Mouse (Mus musculus) brown adipose tissue, adult 24 weeks (tissue): ENCODE measurements around the gene Polr3e. TPM values are rescaled to one million over a fixed set of nuclear protein-coding genes. Genes with fewer than 3 reads are reported as not detected.
A peak's percentile ranks its signal among the peaks of the same experiment; 100 is the strongest.
"Not testable (repeated sequence)": the region's sequence is repeated elsewhere in the genome, so short reads cannot be mapped to it uniquely, and the experiment has no call there.

Experiments used
- H3K27ac ChIP-seq: fragments of 200-500 bp; replicated peaks from 2 replicates; pipeline ENCODE4 v1.5.1; 2012; ENCODE audit warnings: low read depth, mild to moderate bottlenecking, low read length
- H3K4me1 ChIP-seq: fragments of 200-500 bp; 2 replicates; pipeline ENCODE4 v1.6.1; 2012; ENCODE audit warnings: low read length, mixed read lengths; ENCODE audit not compliant: control insufficient read depth, insufficient read depth, insufficient read length
- H3K4me3 ChIP-seq: fragments of 200-500 bp; 2 replicates; pipeline ENCODE4 v1.5.1; 2012; ENCODE audit warnings: low read depth, mild to moderate bottlenecking, low read length, moderate library complexity; ENCODE audit not compliant: insufficient read depth
- polyA plus RNA-seq: library from polyadenylated mRNA; stranded (reverse); fragments of >200 nt; gene quantifications from 2 replicates; pipeline ENCODE4 v1.2.4, GENCODE M21; 2012; ENCODE audit not compliant: missing spikeins, insufficient read depth, insufficient read length

Gene Polr3e
- polyA plus RNA-seq, 1 experiment = 7.9 TPM

DNA sequence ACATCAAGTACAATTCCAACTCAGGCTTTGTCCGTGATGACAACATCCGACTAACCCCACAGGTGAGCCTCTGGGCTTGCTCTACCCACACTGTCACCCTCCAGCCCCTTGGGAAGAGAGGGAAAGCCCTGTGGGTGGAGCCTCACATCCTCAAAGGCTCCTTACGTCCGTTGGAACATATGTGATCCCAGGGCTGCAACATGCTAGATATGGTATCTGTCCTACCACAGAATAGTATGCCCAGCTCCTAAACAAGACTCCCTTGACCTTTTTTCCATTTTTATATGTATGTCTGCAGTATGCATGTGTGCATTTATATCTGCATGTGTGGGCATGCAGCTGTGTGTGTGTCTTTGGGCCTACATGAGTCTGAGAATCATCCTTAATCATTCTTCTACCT, 32.8 kb upstream of the Polr3e start:
- Histone ChIP-seq H3K4me1 (peaks cover 6% of the 10 kb centered on the region), H3K4me3 (no peak overlapping the region), H3K27ac (no peak overlapping the region)

DNA sequence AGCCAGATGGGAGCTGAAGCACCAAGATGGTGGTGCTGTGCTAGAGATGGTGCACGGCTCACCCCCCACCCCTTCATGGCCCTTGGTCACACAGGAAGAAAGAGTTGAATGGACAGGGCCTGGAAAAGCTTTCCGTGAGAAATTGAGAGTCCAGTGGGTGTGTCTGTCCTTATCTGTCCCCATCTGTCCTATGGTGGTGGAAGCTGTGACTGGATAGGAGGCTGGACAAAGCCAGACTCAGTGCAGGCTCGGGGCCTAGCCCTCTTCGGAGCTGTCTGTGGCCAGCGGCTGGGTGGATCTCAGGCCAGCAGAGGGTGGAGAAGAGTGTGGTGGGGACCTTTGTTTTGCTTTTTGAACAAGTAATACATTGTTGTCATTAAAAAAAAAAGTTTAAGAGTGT, 24.4 kb upstream of the Polr3e start:
- Histone ChIP-seq H3K4me1 (peaks cover 3% of the 10 kb centered on the region; the same call in 1 of the 2 replicates), H3K27ac (no peak overlapping the region), H3K4me3 (no peak overlapping the region)

- H3K4me1 ChIP-seq = no peaks in the 10 kb centered on the region
- no peak overlapping the region for H3K4me3 ChIP-seq
- H3K27ac ChIP-seq = no peak overlapping the region
Measured at GRCm38 (mm10) chr7:120897054-120897453, 20.5 kb upstream of the Polr3e start.

GRCm38 (mm10) chr7:120897711-120898335, 19.7 kb upstream of the Polr3e start:
- no peak overlapping the region for H3K4me3 ChIP-seq
- H3K4me1 ChIP-seq = no peaks in the 10 kb centered on the region
- no peak overlapping the region for H3K27ac ChIP-seq

GRCm38 (mm10) chr7:120900191-120900590, 17.4 kb upstream of the Polr3e start:
- H3K27ac ChIP-seq = no peak overlapping the region

GRCm38 (mm10) chr7:120901701-120902100, 15.8 kb upstream of the Polr3e start:
- Histone ChIP-seq H3K4me3 (no peak overlapping the region), H3K27ac (no peak overlapping the region), H3K4me1 (no peaks in the 10 kb centered on the region)

More at GRCm38 (mm10) chr7:120900191-120900590, 17.4 kb upstream of the Polr3e start:
- H3K4me3 ChIP-seq = no peak overlapping the region
- H3K4me1 ChIP-seq = no peaks in the 10 kb centered on the region

DNA sequence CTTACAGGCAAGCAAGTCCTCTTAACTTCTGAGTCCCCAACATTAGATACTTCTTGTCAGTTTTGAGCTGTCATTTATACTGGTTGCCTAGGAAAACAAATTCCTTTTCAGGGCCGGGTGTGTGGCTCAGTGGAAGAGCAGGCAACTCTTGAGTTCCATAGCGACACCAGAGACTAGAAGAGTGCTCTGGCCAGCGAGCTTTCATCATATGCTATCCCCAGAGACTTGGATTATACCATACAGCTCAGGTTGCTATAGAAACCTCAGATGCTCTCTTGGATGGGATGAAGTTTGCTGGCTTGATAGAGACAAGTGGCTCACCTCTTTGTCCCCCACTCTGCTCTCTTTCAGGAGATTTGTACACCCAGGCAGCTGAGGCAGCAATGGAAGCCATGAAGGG, 14.6 kb upstream of the Polr3e start:
- H3K4me1 ChIP-seq = no peaks in the 10 kb centered on the region
- H3K4me3 ChIP-seq = no peak overlapping the region

DNA sequence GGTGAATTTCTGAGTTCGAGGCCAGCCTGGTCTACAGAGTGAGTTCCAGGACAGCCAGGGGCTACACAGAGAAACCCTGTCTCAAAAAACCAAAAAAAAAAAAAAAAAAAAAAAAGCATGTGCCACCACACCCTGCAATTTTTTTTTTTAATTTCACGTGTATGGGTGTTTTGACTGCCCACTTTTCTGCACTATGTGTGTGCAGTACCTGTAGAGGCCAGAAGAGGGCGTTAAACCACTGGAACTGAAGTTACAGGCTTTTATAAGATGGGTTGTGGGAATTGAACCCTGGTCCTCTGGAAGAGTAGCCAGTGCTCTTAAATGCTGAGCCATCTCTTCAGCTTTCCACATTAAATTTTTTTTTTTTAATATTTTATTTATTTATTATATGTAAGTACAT, 7.4 kb upstream of the Polr3e start:
- not testable (repeated sequence) for H3K4me3 ChIP-seq, H3K27ac ChIP-seq, H3K4me1 ChIP-seq

More for the DNA sequence above, 14.6 kb upstream of the Polr3e start:
- H3K27ac ChIP-seq = no peak overlapping the region

GRCm38 (mm10) chr7:120911268-120911667, 6.3 kb upstream of the Polr3e start:
- H3K4me3 ChIP-seq, H3K27ac ChIP-seq, H3K4me1 ChIP-seq: not testable (repeated sequence)

DNA sequence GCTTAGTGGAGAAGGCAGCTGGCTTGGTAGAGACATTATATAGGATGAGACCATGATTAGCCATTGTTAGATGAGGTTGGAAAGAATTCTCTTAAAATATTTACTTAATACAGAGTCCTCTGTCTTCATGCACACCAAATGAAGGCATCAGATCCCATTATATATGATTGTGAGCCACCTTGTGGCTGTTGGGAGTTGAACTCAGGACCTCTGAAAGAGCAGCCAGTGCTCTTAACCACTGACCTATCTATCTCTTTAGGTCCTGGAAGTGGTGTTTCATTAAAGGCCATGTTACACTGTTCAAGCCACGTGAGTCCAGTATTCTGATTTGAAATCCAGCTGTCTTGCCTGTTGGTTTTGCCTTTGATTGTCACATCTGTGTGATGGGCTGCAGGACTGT, 4.2 kb upstream of the Polr3e start:
- Histone ChIP-seq H3K4me3 (no peak overlapping the region), H3K4me1 (no peaks in the 10 kb centered on the region), H3K27ac (no peak overlapping the region)

- Histone ChIP-seq H3K4me3 (no peak overlapping the region), H3K4me1 (no peaks in the 10 kb centered on the region)
Measured at GRCm38 (mm10) chr7:120916262-120916875, 1.2 kb upstream of the Polr3e start.

GRCm38 (mm10) chr7:120917279-120917591, 309 bp upstream of the Polr3e start:
- no peaks in the 10 kb centered on the region for H3K4me1 ChIP-seq
- no peak overlapping the region for H3K27ac ChIP-seq
- H3K4me3 ChIP-seq = peak overlapping the region; percentile 29

More at GRCm38 (mm10) chr7:120916262-120916875, 1.2 kb upstream of the Polr3e start:
- no peak overlapping the region for H3K27ac ChIP-seq

DNA sequence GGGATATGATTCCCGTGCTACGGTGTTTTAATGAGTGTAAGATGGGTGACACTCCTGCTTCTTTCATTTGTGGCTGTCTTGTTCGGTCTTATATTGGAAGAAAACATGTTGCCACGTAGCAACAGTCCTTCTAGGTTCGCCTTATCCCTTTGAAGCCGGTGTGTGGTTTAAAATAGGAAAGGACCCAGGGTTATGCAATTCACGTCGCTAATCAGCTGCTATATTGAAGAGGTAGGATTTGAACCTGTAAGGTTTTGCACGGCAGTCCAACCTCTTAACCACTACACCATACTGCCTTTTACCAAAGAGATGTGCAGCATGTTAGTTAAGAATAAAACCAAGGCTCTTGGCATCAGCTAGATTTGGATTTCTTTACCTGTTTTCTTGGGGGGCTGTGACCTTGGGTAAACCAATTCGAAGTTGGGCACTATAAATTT, 1.0 kb downstream of the Polr3e start:
- Histone ChIP-seq H3K27ac (peak overlapping the region; percentile 43; the same call in 1 of the 2 replicates), H3K4me3 (peak overlapping the region; percentile 93), H3K4me1 (no peaks in the 10 kb centered on the region)

DNA sequence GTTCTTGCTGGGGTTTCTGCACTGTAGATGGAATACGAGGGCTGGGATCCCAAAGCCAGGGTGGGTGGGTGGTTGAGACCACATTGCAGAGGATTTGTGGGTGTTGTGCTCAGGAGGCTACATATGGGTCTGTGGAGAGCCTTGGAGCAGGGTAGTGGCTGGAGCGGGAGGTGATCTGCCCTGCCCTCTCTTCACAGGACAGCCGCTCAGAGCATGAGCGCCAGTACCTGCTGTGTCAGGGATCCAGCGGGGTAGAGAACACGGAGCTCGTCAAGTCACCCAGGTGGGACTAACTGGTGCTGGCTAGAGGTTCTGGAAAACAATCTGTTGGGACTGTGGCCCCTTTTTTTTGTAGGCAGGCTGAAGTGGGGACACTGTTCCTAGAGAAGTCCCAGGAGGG, 15.6 kb downstream of the Polr3e start:
- no peak overlapping the region for H3K27ac ChIP-seq
- no peaks in the 10 kb centered on the region for H3K4me1 ChIP-seq

DNA sequence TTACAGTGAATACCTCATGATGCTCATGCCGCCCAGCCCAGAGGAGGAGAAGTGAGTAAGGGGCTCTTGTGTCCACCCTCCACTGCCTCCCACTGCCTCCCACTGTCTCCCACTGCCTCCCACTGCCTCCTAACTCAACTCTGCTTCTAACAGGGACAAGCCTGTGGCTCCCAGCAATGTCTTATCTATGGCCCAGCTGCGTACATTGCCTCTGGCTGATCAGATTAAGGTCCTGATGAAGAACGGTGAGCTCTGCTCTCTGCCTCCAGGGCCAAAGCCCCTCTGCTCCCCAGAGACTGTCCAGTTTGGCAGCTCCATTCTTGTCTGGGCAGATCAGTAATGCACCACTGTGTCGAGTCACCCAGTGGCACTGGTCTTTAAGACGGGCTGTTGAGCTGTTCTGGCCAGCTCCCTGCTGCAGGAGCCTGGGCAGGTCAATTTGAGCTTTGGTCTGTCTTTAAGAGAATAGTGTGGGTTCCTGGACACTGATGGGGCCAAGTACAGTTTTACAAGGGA, 16.2 kb downstream of the Polr3e start:
- H3K27ac ChIP-seq = no peak overlapping the region
- no peak overlapping the region for H3K4me3 ChIP-seq
- H3K4me1 ChIP-seq = no peaks in the 10 kb centered on the region

More for the DNA sequence above, 15.6 kb downstream of the Polr3e start:
- H3K4me3 ChIP-seq = no peak overlapping the region

- Histone ChIP-seq H3K4me3 (no peak overlapping the region), H3K4me1 (no peaks in the 10 kb centered on the region), H3K27ac (no peak overlapping the region)
Measured at GRCm38 (mm10) chr7:120934716-120935115, 17.2 kb downstream of the Polr3e start.
